ENCODE assay signal across 7 mouse cellular contexts in genomic region chr15:51592511-51593498, GRCm38 (mm10).
DNase-seq lines count a peak whose midpoint lies in the region; ATAC-seq lines count a peak whose summit lies in the region.

No protein-coding gene starts in this region.

- 0 out of 2 replicates have a peak, but pooled peaks have one; percentile 12 for ATAC-seq in forebrain, embryonic 15.5 days (replicated peaks)

- H3K9ac ChIP-seq in forebrain, embryonic 15.5 days (replicated peaks) = no peak overlapping the region

- H3K4me2 ChIP-seq in forebrain, embryonic 15.5 days (replicated peaks) = no peak overlapping the region

- no peaks in the 10 kb centered on the region for H3K36me3 ChIP-seq in forebrain, embryonic 15.5 days

- peak; percentile 19 for DNase-seq in ovary, postnatal 14 days (ENCODE audit: low spot score)
- no peak for DNase-seq in ovary, adult 18-20 months (ENCODE audit: low spot score)
- peak; percentile 67 for DNase-seq in heart, postnatal 4 days
- peak; percentile 23 for DNase-seq in urinary bladder, postnatal 25 days (ENCODE audit: low spot score)
- DNase-seq in right cerebral cortex, postnatal 25 days = no peak
- no peak for DNase-seq in thymus, postnatal 10 days (ENCODE audit: low spot score in 2 of 2)

- H3K4me1 ChIP-seq in forebrain, embryonic 15.5 days = peaks cover 15% of the 10 kb centered on the region

- H3K27ac ChIP-seq in forebrain, embryonic 15.5 days (replicated peaks) = no peak overlapping the region

- no peaks in the 10 kb centered on the region for H3K27me3 ChIP-seq in forebrain, embryonic 15.5 days

- H3K4me3 ChIP-seq in forebrain, embryonic 15.5 days = no peak overlapping the region

- no peaks in the 10 kb centered on the region for H3K9me3 ChIP-seq in forebrain, embryonic 15.5 days

- 76% methylated on average over 13 of the region's 13 CpGs for WGBS in forebrain, embryonic 15.5 days

Comparison
In these comparisons a context has a peak if more than half of its experiments do, and no peak if none do; other contexts are left out.
1. DNase-seq: peak in ovary, postnatal 14 days (single experiment), heart, postnatal 4 days (single experiment) and urinary bladder, postnatal 25 days (single experiment); none in ovary, adult 18-20 months (single experiment), right cerebral cortex, postnatal 25 days (single experiment) and thymus, postnatal 10 days (0 of 2).